In the genomic region with DNA sequence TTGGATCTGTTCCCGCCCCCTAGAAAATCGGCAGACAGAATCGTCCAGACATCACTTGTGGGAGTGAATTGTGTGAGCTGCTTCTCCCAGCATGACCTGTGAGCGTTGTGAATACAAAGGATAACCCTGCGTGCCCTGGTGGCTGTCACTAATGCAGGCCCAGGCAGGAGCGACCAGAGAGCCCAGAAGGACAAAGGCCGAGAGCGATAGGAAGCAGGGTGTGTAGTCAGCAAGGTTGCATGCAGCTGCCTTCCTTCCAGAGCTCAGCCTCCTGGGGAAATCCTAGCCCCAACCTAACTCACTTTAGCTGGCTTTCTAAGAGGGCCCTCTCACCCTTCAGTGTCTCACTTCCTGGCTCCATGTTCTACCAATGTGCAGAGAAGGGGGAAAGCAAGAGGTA, we compare ENCODE assay signal across 10 mouse cellular contexts.
A peak's percentile ranks its signal among the peaks of the same experiment; 100 is the strongest.
DNase-seq lines count a peak whose midpoint lies in the region; ATAC-seq lines count a peak whose summit lies in the region.
"Had no signal": no experiment of that assay in that cellular context is flagged by ENCODE, and none has a peak within 500 bp of the region (broad histone marks: within the 10 kb centered on the region; RNA-seq: fewer than 3 reads in every experiment).

No protein-coding gene starts in this region.

- intact Hi-C loops in gastrocnemius, postnatal 36 days (cut with DNase I): no loop called here

- no peaks in the 10 kb centered on the region for H3K9me3 ChIP-seq in heart, embryonic 13.5 days
- H3K9me3 ChIP-seq in heart, embryonic 11.5 days (replicated peaks; ENCODE audit: control insufficient read depth, low read length): no peaks in the 10 kb centered on the region
- no peaks in the 10 kb centered on the region for H3K9me3 ChIP-seq in forebrain, embryonic 13.5 days (replicated peaks)
- no peaks in the 10 kb centered on the region for H3K9me3 ChIP-seq in limb, embryonic 13.5 days
- H3K9me3 ChIP-seq: liver, embryonic 12.5 days had no signal

- no peak overlapping the region for H3K4me2 ChIP-seq in heart, embryonic 13.5 days
- no peak overlapping the region for H3K4me2 ChIP-seq in heart, embryonic 11.5 days
- no peak overlapping the region for H3K4me2 ChIP-seq in forebrain, embryonic 13.5 days
- no peak overlapping the region for H3K4me2 ChIP-seq in limb, embryonic 13.5 days (replicated peaks)
- H3K4me2 ChIP-seq: liver, embryonic 12.5 days had no signal

- no peaks in the 10 kb centered on the region for H3K36me3 ChIP-seq in heart, embryonic 13.5 days
- H3K36me3 ChIP-seq in heart, embryonic 11.5 days (ENCODE audit: control insufficient read depth, insufficient read depth, low read length): no peaks in the 10 kb centered on the region
- no peaks in the 10 kb centered on the region for H3K36me3 ChIP-seq in forebrain, embryonic 13.5 days (ENCODE audit: poor library complexity, severe bottlenecking)
- H3K36me3 ChIP-seq in limb, embryonic 13.5 days: no peaks in the 10 kb centered on the region
- H3K36me3 ChIP-seq: liver, embryonic 12.5 days had no signal

- 31% methylated on average over 8 of the region's 8 CpGs for WGBS in heart, embryonic 13.5 days
- WGBS in heart, embryonic 11.5 days (ENCODE audit: insufficient replicate concordance): 38% methylated on average over 8 of the region's 8 CpGs
- WGBS in forebrain, embryonic 13.5 days: 2% methylated on average over 8 of the region's 8 CpGs
- WGBS in limb, embryonic 13.5 days: 38% methylated on average over 8 of the region's 8 CpGs

- peaks cover 35% of the 10 kb centered on the region for H3K4me1 ChIP-seq in heart, embryonic 13.5 days
- H3K4me1 ChIP-seq in heart, embryonic 11.5 days (ENCODE audit: control insufficient read depth, insufficient read depth, low read length): peaks cover 12% of the 10 kb centered on the region; the same call in 1 of the 2 replicates
- peaks cover 71% of the 10 kb centered on the region for H3K4me1 ChIP-seq in forebrain, embryonic 13.5 days
- H3K4me1 ChIP-seq in limb, embryonic 13.5 days: peaks cover 87% of the 10 kb centered on the region
- H3K4me1 ChIP-seq: liver, embryonic 12.5 days had no signal

- H3K27me3 ChIP-seq in heart, embryonic 13.5 days (replicated peaks): no peaks in the 10 kb centered on the region
- no peaks in the 10 kb centered on the region for H3K27me3 ChIP-seq in heart, embryonic 11.5 days (ENCODE audit: control insufficient read depth, insufficient read depth, low read length)
- 0 out of 2 replicates have a peak, but pooled peaks cover 3% of the 10 kb centered on the region for H3K27me3 ChIP-seq in forebrain, embryonic 13.5 days
- no peaks in the 10 kb centered on the region for H3K27me3 ChIP-seq in limb, embryonic 13.5 days
- H3K27me3 ChIP-seq: liver, embryonic 12.5 days had no signal

- H3K27ac ChIP-seq in heart, embryonic 13.5 days (replicated peaks): 0 out of 2 replicates have a peak overlapping the region, but pooled peaks have one; percentile 5
- no peak overlapping the region for H3K27ac ChIP-seq in heart, embryonic 11.5 days (ENCODE audit: low read depth, low read length)
- H3K27ac ChIP-seq in forebrain, embryonic 13.5 days: peak overlapping the region; percentile 88
- H3K27ac ChIP-seq in limb, embryonic 13.5 days: peak overlapping the region; percentile 34; the same call in 1 of the 2 replicates
- H3K27ac ChIP-seq: liver, embryonic 12.5 days had no signal

- H3K9ac ChIP-seq in heart, embryonic 13.5 days: peak overlapping the region; percentile 20; the same call in 1 of the 2 replicates
- no peak overlapping the region for H3K9ac ChIP-seq in heart, embryonic 11.5 days (ENCODE audit: low read depth, low read length)
- 0 out of 2 replicates have a peak overlapping the region, but pooled peaks have one; percentile 1 for H3K9ac ChIP-seq in forebrain, embryonic 13.5 days
- no peak overlapping the region for H3K9ac ChIP-seq in limb, embryonic 13.5 days
- H3K9ac ChIP-seq: liver, embryonic 12.5 days had no signal

- no peak for ATAC-seq in heart, embryonic 13.5 days (ENCODE audit: extremely low read depth, insufficient number of reproducible peaks, low FRiP score, low TSS enrichment)
- ATAC-seq in heart, embryonic 11.5 days (replicated peaks; ENCODE audit: insufficient number of reproducible peaks, low FRiP score, low TSS enrichment): no peak
- 0 out of 2 replicates have a peak, but pooled peaks have one; percentile 3 for ATAC-seq in forebrain, embryonic 13.5 days
- no peak for ATAC-seq in limb, embryonic 13.5 days (ENCODE audit: low FRiP score, low read depth)
- ATAC-seq: liver, embryonic 12.5 days had no signal

- peak; percentile 48 for DNase-seq in retina, postnatal 1 day
- DNase-seq in cerebellum, postnatal 14 days: no peak
- DNase-seq in right cerebral cortex, postnatal 14 days: no peak
- DNase-seq in gastrocnemius, postnatal 36 days: no peak

- H3K4me3 ChIP-seq in heart, embryonic 13.5 days: no peak overlapping the region
- H3K4me3 ChIP-seq in heart, embryonic 11.5 days (ENCODE audit: low read depth, low read length): no peak overlapping the region
- H3K4me3 ChIP-seq in forebrain, embryonic 13.5 days: no peak overlapping the region
- no peak overlapping the region for H3K4me3 ChIP-seq in limb, embryonic 13.5 days
- H3K4me3 ChIP-seq: liver, embryonic 12.5 days; myocyte had no signal

Comparison
In these comparisons a context has a peak if more than half of its experiments do, and no peak if none do; other contexts are left out.
1. H3K9ac ChIP-seq: peak in heart, embryonic 13.5 days (single experiment) and forebrain, embryonic 13.5 days (single experiment); none in heart, embryonic 11.5 days (single experiment) and limb, embryonic 13.5 days (single experiment).